Mouse (Mus musculus) cortical plate, adult 2 months (tissue): ENCODE data around the gene Sec22b.

Source experiments
- CTCF ChIP-seq: fragments of 200-500 bp; IDR thresholded peaks from 2 replicates; pipeline ENCODE4 v1.5.1; 2011; ENCODE audit warnings: mild to moderate bottlenecking, control low read depth, low read length; ENCODE audit not compliant: insufficient read depth; ENCODE audit errors: extremely low read depth
- POLR2A ChIP-seq: fragments of 200-500 bp; IDR thresholded peaks from 2 replicates; pipeline ENCODE4 v1.6.1; 2011; ENCODE audit warnings: mild to moderate bottlenecking, low read length, control low read depth; ENCODE audit not compliant: insufficient read depth; ENCODE audit errors: extremely low read depth

DNA sequence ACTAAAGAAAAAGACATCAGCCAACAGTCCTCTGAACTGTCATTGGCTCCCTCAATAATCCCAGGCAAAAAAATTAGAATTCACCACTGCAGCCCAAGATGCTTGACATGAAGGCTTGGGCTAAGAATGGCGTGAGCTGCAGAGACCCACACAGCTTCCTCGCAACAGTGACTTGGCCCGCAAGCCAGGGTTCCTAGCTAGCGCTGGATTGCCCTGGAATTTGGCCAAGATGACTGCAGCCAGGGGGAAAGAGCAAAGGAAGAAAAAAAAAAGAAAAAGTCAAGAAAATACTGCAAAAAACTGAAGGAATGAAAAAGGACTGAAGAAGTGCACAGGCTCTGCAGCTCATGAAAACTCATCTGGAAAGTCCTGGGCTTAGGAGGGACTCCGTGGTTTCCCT lies 43.5 kb downstream of the Sec22b start:
- TF ChIP-seq CTCF (no peak), POLR2A (no peak)
